Mouse (Mus musculus) adrenal gland, adult (tissue): ENCODE results near the gene Emc1.
A peak's percentile ranks its signal among the peaks of the same experiment; 100 is the strongest.

Experiments used
- DNase-seq, 2 experiments: peaks; one replicate each; pipeline ENCODE4 v3.0.0; 2022 to 2023; ENCODE audit warnings: low spot score in 1 of 2; ENCODE audit not compliant: inconsistent age in 2 of 2

The Emc1 gene

DNA sequence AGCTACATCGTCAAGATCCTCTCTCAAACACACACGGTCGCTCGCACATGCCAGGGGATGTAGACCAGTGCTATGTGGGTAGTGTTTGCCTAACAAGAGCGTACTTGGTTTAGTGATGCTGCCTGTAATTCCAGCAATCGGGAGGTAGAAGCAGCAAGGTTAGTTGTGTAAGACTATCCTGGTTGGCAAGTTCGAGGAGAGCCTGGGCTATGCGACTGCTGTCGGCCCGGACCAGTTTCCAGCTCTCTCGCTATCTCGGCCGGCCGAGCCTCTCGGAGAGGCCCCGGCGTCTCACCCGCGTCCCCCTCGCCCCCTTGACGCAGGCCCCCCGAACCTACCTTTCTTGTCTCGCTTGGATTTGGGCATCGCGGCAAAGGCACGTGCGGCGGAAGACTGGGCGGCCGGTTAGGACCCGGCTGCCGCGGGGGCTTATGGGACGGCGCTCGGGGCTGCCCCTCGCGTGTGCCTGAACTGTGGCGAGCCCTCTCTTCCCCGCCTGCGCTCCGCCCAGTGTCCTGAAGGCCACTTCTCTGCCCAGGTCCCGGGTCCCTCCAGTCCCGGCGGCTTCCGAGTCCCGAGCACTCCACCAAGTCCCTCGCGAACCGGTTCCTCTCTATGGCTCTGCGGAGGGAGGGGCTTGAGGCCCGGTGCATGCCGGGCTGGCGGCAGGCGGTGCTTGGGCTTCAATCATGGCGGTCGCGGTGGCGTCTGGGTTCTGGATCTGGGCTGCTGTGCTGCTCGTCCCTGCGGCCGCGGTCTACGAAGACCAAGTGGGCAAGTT lies at the start of gene Emc1, which contains the start of the genes Mrto4 and Ubr4:
Emc1 (plus strand) TSS at position 657 of the 781 bp plus-strand sequence.
Mrto4 (minus strand) TSS at position 646 of the 781 bp plus-strand sequence.
Ubr4 (plus strand) TSS at position 679 of the 781 bp plus-strand sequence.
- peak; percentile 90 to 97 for DNase-seq

GRCm38 (mm10) chr4:139305521-139305920 lies 46.9 kb upstream of the Emc1 start:
- DNase-seq, result no peak

DNA sequence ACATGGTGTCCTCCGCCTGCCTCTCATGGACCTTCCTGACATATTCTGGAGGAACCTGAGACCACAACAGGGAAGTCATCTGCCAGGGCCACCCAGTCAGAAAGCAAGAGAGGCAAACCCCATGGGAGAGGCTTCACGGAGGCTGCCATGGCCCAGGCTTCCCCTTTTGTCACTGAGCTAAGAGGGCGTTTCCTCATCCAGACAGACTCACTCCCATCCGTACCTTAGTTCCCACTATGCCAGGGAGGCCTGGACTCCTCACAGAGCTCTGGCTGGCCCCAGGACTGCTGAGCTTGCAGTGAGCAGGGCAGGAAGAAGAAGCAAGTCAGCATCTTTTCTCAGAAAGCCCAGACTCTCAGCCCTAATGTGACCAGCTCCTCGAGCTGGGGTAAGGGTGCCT lies 44.5 kb upstream of the Emc1 start:
- no peak for DNase-seq

DNA sequence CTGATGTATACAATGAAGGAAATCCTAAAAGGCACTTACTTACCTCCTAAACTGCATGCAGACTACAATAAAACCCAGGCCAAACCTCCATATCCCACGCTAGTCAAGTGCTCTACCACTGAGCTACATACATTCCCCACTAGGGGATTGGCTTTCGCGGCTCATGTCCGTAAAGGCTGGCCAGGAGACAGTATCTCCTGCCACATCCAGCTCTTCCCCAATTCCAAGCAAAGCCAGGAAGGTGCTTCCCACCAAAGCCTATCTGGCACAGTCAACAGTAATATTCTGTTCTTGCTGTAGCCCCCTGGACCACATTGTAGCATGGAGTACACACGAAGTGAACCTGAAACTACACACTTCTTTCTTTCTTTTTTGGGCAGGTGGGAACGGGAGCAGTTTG lies 42.7 kb upstream of the Emc1 start:
- no peak for DNase-seq

DNA sequence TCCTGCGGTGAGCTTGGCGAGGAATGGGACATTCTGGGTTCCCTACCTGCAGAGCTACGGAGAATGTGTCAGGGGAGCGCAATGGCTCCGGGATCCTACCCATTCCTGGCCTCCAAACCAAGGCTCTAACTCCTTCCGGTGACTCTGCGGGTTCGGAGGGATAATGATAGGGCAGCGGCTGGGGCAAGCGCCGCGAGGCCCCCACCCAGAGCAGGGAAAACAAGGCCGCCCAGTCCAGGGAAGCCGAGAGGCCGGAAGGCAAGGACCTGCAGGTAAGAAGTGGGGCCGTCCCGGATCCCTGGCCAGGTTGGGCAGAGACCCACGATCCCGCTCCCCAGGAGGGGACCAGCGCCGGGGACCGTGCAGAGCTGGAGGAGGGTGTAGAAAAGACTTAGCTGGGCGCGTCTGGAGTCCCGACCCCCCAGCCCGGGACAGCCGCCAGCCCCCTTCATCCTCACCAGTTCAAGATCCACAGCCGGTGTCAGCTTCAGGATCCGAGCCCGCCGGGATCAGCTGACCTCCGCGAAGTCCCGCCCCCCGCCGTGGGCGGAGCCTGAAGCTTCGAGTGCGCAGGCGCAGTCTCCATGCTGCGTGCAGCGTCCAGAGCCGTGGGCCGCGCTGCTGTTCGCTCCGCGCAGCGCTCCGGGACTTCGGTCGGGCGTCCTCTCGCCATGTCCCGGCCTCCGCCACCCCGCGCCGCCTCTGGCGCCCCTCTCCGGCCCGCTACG lies 42.1 kb upstream of the Emc1 start, which contains the start of the genes Pqlc2 and Akr7a5:
Pqlc2 (minus strand) TSS at position 538 of the 728 bp plus-strand sequence.
Akr7a5 (plus strand) TSS at position 574 of the 728 bp plus-strand sequence.
- peak; percentile 97 to 99 for DNase-seq

DNA sequence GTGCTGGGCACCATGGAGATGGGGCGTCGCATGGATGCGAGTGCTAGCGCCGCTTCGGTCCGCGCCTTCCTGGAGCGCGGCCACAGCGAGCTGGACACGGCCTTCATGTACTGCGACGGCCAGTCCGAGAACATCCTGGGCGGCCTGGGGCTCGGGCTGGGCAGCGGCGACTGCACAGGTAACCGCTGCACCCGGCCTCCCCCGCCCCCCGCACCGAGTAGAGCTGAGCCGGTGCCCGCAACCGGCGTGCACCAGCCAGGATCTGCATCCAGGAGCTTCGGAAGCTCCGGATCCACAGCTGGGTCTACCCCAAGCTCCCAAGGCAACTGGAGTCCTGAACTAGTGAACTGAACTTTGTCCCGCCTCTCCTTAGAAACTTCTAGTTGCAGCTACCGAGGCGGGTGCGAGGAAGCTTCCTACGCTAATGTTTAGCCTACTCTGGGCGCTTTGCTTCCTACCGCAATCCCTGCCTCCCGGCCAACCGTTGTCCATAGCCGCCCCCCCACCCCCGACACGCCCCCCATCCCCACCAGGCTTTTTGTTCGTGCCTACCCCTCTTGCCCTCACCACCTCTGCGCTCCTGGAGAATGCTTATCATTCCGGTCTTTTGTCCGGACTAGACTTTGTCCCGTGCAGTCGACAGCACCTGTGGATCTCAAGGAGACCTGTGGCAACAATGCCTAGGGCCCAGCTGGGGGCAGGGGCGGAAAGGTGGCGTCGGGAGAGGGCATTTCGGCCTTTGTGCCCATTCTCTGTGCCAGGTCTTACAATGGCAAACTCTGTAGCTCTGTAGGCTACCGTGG lies 41.3 kb upstream of the Emc1 start:
- DNase-seq, result peak in 1 of 2 experiments; percentile 58

DNA sequence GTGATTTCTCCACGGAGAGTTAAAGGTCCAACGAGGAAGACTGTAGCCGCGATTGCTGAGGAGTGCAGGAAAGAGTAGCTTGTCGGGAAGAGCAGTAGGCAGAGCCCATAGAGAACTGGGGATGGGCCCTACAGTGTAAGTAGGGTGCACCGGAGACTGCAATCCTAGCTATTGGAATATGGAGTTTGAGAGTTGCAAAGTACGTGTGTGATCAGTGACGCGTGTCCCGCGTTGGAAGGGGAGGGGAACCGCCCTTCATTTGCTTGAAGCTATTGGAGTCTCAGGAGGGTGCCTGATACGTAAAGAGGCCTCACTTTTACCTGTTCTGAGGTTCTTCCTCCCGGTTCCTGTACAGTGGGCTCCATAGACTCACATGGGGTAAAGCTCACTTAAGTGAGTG lies 40.7 kb upstream of the Emc1 start:
- DNase-seq, result no peak

DNA sequence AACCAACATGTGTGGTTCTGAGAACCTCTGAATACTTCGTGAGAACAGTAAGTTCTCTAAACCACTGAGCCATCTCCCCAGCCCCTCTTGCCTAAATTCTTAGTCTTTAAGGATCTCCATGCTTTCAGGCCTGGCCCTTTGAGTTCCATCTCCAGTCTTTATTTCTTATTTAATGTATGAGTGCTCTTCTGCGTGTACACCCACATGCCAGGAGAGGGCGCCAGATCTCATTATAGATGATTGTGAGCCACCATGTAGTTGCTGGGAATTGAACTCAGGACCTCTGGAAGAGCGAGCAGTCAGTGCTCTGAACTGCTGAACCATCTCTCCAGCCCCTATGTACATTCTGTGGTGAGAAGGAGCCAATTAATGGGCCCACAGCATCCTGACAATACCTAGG lies 39.8 kb upstream of the Emc1 start:
- peak; percentile 31 to 70 for DNase-seq

DNA sequence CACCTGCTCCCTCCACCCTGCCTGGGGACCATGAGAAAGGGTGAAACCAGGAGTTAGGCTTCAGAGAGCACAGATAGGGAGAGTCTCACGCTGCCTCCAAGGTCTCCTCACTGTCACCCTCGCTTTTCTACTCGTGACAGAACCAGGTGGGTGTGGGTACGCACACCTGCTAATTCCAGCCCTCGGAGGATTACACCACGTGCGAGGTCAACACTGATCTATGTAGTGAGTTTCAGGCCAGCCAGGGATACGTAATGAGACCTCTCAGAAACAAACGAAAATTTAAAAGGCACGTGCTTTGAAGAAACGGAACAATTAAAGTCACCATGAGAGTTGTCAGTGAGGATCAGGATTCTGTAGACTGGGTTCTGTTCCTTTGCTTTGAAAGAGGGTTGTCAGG lies 33.9 kb upstream of the Emc1 start:
- no peak for DNase-seq

- DNase-seq, result no peak
Observed at GRCm38 (mm10) chr4:139319740-139320139, 32.6 kb upstream of the Emc1 start.

DNA sequence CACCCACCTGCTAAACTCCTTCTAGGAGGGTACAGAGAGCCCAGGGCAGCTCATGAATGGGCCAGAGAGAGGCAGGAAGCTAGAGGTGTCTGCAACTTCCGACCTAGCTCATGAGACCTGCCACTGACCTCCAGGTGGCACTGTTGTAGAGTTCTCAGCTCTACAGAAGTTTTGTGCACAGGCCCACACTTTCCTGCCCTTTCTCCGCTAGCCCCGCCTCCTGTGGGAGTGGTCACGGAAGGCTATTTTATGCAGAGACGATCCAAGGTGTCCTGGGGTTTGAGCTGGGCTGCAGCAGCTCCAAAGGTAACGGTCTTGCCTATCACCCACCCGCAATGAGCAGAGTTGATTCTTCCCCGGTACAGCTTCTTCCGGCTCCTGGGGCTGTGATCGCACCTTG lies 21.8 kb upstream of the Emc1 start:
- peak; percentile 85 to 90 for DNase-seq

DNA sequence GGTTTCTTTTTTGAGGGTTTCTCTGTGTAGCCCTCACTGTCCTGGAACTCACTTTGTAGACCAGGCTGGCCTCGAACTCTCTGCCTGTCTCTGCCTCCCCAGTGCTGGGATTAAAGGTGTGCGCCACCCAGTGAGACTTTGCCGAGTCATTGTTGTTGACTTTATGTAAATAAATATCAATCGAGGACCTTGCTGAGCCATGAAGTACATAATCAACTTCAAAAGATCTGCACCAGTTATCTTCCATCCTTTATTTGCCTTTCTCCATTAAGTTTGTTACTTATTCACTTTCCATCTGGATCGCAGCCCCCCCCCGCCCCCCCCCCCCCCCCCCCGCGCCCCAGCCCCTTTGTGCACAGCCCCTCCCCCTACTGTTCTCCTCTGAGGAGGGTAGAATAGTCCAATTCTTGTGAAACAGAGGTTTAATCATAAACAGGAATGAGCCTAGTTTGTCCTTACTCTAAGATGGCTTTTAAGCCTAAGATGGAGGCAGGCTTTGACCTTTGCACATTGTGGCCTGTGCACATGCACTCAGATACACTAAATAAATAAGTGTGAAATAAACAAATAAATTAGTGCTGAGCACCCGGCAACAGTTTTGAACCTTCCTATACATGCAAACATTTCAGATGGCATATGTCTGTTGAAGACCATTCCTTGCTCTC lies 17.6 kb upstream of the Emc1 start:
- no peak for DNase-seq

- no peak for DNase-seq
Observed at GRCm38 (mm10) chr4:139335507-139335906, 16.9 kb upstream of the Emc1 start.

DNA sequence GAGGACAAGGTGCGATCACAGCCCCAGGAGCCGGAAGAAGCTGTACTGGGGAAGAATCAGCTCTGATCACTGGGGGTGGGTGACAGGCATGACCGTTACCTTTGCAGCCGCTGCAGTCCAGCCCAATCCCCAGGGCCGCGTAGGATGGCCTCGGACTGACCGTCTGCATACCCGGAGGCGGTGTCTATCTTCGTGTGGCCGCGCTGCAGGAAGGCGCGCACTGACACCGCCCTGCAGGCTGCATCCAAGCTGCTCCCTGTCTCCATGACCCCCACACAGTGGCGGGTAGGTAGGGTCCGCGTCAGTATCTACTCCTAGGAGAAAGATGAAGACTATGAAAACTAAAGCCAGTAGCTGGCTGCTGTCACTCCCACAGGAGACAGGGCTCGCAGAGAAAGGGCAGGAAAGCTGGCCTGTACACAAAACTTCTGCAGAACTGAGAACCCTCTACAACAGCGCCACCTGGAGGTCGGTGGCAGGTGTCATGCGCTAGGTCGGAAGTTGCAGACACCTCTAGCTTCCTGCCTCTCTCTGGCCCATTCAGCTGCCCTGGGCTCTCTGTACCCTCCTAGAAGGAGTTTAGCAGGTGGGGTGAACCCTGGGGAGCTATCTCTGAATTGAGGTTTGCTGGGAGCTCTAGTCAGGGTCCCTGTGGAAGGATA lies 15.4 kb upstream of the Emc1 start:
- DNase-seq, result peak; percentile 78 to 92

- no peak for DNase-seq
Observed at GRCm38 (mm10) chr4:139338145-139338544, 14.2 kb upstream of the Emc1 start.

- peak in 1 of 2 experiments; percentile 59 for DNase-seq
Observed at GRCm38 (mm10) chr4:139340835-139341234, 11.6 kb upstream of the Emc1 start.

GRCm38 (mm10) chr4:139341556-139342233 lies 10.7 kb upstream of the Emc1 start:
- DNase-seq, result peak; percentile 87 to 89

- DNase-seq, result peak; percentile 53 to 58
Observed at GRCm38 (mm10) chr4:139343718-139344117, 8.7 kb upstream of the Emc1 start.

DNA sequence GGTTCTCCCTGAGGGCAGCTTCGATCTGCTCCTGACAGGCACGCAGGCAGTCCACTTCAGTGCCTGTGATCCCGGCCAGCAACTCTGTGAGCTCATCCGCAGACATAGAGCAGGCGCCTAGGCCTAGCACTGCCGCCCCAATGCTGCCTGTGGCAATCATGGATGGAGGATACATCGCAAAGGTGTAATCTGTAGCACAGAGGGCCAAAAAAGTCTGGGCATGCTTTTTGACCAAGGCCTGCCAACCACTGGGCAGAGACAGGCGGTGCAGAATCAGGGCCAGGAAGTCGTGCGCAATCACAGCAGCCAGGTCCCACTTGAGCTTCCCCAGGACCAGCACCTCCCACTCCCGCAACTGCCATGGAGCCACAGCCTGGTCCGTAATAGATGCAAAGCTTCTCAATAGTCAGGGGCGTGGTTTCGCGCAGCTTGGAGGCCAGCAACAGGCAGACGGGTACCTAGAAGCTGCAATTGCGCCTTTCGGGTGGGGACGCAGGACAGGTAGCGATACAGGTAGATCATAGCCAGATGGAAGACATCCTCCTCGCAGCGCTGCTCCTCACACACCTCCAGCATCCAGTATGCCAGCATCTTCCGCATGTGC lies 6.9 kb upstream of the Emc1 start:
- DNase-seq, result no peak
